Comparison of ENCODE assay signal across 32 mouse cellular contexts in the genomic region with DNA sequence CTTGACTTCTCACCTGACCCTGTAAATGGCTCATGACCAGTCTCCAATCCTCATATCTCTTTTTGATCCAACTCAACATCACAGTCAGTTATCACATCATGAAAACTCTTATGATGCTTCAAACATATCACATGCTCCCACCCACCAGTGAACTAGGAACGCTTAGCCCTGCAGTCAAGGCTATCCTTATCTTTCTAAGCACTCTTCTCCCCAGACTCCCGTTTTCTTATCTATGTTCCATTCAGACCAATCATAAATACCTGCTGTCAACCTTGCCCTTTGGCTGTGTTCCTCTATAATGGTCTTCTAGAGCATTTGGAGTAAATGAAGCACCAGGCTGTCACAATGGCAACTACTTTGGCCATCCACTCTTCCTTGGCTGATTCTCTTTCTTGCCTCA.
"Had no signal": no experiment of that assay in that cellular context is flagged by ENCODE, and none has a peak within 500 bp of the region (broad histone marks: within the 10 kb centered on the region; RNA-seq: fewer than 3 reads in every experiment).

No protein-coding gene starts in this region.

- H3K9ac ChIP-seq: heart, embryonic 12.5 days; heart, embryonic 13.5 days; heart, embryonic 15.5 days; hindbrain, embryonic 12.5 days; hindbrain, embryonic 13.5 days; hindbrain, embryonic 14.5 days; hindbrain, embryonic 15.5 days; kidney, embryonic 15.5 days had no signal

- H3K27me3 ChIP-seq: heart, embryonic 12.5 days; heart, embryonic 13.5 days; heart, embryonic 15.5 days; hindbrain, embryonic 12.5 days; hindbrain, embryonic 13.5 days; hindbrain, embryonic 15.5 days; kidney, embryonic 15.5 days had no signal

- H3K27ac ChIP-seq: heart, embryonic 10.5 days; heart, embryonic 13.5 days; heart, embryonic 15.5 days; hindbrain, embryonic 10.5 days; hindbrain, embryonic 12.5 days; hindbrain, embryonic 13.5 days; hindbrain, embryonic 14.5 days; hindbrain, embryonic 15.5 days; hindbrain, postnatal 0 days; kidney, embryonic 15.5 days; kidney, postnatal 0 days; layer of hippocampus, adult 2 months; left cerebral cortex, adult 2 months had no signal

- H3K4me3 ChIP-seq: heart, embryonic 10.5 days; heart, embryonic 12.5 days; heart, embryonic 13.5 days; heart, embryonic 15.5 days; hindbrain, embryonic 10.5 days; hindbrain, embryonic 12.5 days; hindbrain, embryonic 13.5 days; hindbrain, embryonic 15.5 days; kidney, embryonic 15.5 days; layer of hippocampus, adult 2 months; left cerebral cortex, adult 2 months had no signal

- H3K4me1 ChIP-seq: heart, embryonic 10.5 days; heart, embryonic 12.5 days; heart, embryonic 13.5 days; heart, embryonic 15.5 days; hindbrain, embryonic 10.5 days; hindbrain, embryonic 12.5 days; hindbrain, embryonic 13.5 days; hindbrain, embryonic 15.5 days; kidney, embryonic 15.5 days had no signal

- H3K36me3 ChIP-seq: heart, embryonic 10.5 days; heart, embryonic 12.5 days; heart, embryonic 13.5 days; heart, embryonic 15.5 days; hindbrain, embryonic 10.5 days; hindbrain, embryonic 12.5 days; hindbrain, embryonic 13.5 days; hindbrain, embryonic 15.5 days; kidney, embryonic 15.5 days had no signal

- DNase-seq: heart, postnatal 10 days; heart, postnatal 14 days; heart, postnatal 36 days; heart, postnatal 4 days; kidney, adult 11 months; kidney, adult 18-20 months; kidney, adult 2 months; kidney, adult 8-10 months; kidney, adult 9 months; kidney, postnatal 10 days; kidney, postnatal 14 days; kidney, postnatal 36 days; kidney, postnatal 4 days; layer of hippocampus, adult 9-11 months; layer of hippocampus, postnatal 36 days had no signal

- ATAC-seq: hindbrain, embryonic 16.5 days; hindbrain, postnatal 0 days; inflammation-experienced regulatory T-cells, adult 6 months had no signal

- H3K4me2 ChIP-seq: heart, embryonic 11.5 days; heart, embryonic 12.5 days; heart, embryonic 13.5 days; heart, embryonic 15.5 days; hindbrain, embryonic 12.5 days; hindbrain, embryonic 13.5 days; hindbrain, embryonic 14.5 days; hindbrain, embryonic 15.5 days; kidney, embryonic 15.5 days had no signal

- H3K9me3 ChIP-seq: heart, embryonic 10.5 days; heart, embryonic 12.5 days; heart, embryonic 13.5 days; heart, embryonic 15.5 days; hindbrain, embryonic 10.5 days; hindbrain, embryonic 12.5 days; hindbrain, embryonic 13.5 days; hindbrain, embryonic 15.5 days; kidney, embryonic 15.5 days had no signal
